Mouse (Mus musculus) telencephalon, adult 2 months (tissue): ENCODE results near the gene Exosc1.

ENCODE experiments used
- DNase-seq: peaks from one replicate; pipeline ENCODE4 v3.0.0-alpha.2; 2011; ENCODE audit warnings: low read depth, low spot score

The Exosc1 gene

GRCm38 (mm10) chr19:41874356-41874755 lies 58.9 kb downstream of the Exosc1 start:
- no peak for DNase-seq
